Mouse (Mus musculus): ENCODE results near the gene Tmem140. TPM values are rescaled to one million over a fixed set of nuclear protein-coding genes. Genes with fewer than 3 reads are reported as not detected.

Tmem140 gene
- polyA plus RNA-seq, 1 experiment from 2014 or later = 2.4 TPM

DNA sequence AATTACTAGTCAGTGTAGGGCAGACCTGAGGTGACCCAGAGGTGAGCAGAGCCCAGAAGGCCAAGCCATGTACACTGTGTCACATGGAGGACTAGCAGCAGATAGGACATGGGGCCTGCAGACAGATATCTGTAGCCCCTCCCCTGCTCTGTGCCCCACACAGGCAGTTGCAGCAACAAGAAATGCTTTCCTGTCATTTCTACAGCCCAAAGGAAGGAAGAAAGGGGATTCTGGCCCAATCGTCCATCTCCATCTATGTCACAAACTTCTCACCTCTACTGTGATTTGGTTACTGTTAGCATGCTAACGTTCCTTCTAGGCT, 13.8 kb downstream of the Tmem140 start:
- DNase-seq (peak; percentile 58), ATAC-seq (ENCODE audit: low read depth) (peak; percentile 74)
- H3K4me3 ChIP-seq (replicated peaks) = peak overlapping the region; percentile 83
- no peaks in the 10 kb centered on the region for H3K9me3 ChIP-seq (replicated peaks)
- peaks cover 71% of the 10 kb centered on the region for H3K4me1 ChIP-seq (replicated peaks)
- peaks cover 54% of the 10 kb centered on the region for H3K36me3 ChIP-seq
- WGBS (ENCODE audit: insufficient replicate concordance) = 3% methylated on average over 2 of the region's 2 CpGs
- no peaks in the 10 kb centered on the region for H3K27me3 ChIP-seq
- peak overlapping the region; percentile 93 for H3K27ac ChIP-seq
- peak overlapping the region; percentile 86 for H3K4me2 ChIP-seq
- H3K9ac ChIP-seq = peak overlapping the region; percentile 91

DNA sequence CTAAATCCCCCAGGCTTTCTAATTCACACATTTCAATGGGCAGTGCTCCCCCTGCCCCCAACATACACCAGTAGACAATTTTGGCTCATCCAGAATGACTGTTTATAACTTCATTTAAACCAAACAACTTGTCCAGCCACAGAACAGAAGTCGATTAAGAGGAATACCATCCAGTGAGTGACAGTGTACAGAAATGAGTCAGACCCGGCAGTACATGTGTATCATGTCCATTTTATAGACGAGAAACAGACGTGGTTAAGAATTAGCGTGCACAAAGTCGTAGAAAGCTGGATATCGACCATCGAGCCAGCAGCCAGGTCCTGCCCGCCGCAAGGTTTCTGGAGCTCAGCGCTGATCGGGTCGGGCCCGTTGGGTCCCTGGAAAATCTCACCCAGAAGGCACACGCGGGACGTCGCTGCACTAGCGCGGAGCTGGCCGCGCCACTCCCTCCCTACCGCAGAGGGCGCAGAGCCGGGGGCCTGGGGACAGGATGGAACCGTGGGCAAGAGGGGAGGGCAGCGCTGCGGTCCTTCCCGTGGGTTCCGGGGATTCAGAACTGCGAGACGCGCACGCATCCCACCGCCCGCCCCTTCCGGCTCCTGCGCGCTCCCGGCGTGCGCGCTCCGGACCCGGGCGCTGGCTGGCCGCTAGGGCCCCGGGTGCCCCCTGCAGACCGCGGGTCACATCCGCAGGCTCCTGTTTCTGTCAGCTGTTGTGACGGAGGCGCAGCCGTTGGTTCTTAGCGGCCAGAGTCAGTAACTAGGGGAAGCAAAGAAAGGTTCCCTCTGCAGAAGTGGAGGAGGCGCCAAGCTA, 14.8 kb downstream of the Tmem140 start, which contains the start of gene Cyren:
TSS of gene Cyren (minus strand) at position 552 of the 813 bp plus-strand sequence.
- WGBS (ENCODE audit: insufficient replicate concordance) = under 1% methylated on average over 55 of the region's 56 CpGs
- H3K27ac ChIP-seq = peak within 1 kb of the TSS; percentile 93
- H3K9me3 ChIP-seq (replicated peaks) = no peaks in the 10 kb centered on the region
- peak within 1 kb of the TSS; percentile 83 for H3K4me3 ChIP-seq (replicated peaks)
- no peaks in the 10 kb centered on the region for H3K27me3 ChIP-seq
- peaks cover 54% of the 10 kb centered on the region for H3K36me3 ChIP-seq
- peak within 1 kb of the TSS; percentile 91 for H3K9ac ChIP-seq
- ATAC-seq (ENCODE audit: low read depth) = peak; percentile 79
- H3K4me2 ChIP-seq = peak within 1 kb of the TSS; percentile 86
- peaks cover 62% of the 10 kb centered on the region for H3K4me1 ChIP-seq (replicated peaks)
- DNase-seq = peak; percentile 83

DNA sequence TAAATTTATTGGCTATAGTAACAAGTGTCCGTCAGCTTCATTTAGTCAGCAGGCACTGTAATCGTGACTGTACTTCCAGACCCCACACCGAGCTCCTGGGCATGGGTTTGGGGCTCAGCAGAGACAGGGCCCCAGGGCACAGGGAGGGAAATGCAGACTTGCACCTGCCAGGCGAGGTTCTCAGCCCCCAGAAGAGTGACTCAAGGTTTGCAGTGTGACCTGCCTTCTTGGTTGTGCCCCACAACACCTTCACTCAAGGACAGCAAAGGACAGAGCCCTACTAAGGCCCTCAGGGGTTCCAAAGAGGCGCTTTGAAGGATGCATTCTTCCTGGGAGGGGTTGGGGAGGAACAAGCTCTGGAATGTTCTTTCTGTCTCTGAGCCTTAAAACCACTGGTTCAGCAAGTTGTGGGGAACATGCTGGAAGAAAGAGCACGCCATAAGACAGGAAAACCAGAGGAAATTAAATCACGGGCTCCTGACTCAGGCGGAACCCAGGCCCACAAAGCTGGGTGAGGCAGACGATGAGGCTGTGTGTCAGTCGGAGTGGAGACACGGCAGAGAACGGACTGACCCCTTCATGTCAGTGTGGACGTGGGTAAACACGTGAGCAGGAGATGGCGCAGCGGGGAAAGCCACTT, 16.3 kb downstream of the Tmem140 start:
- ATAC-seq (ENCODE audit: low read depth) (no peak), DNase-seq (no peak)
- 0 out of 2 replicates have a peak overlapping the region, but pooled peaks have one; percentile 86 for H3K4me2 ChIP-seq
- no peaks in the 10 kb centered on the region for H3K9me3 ChIP-seq (replicated peaks)
- no peak overlapping the region for H3K4me3 ChIP-seq (replicated peaks)
- no peaks in the 10 kb centered on the region for H3K27me3 ChIP-seq
- H3K9ac ChIP-seq = no peak overlapping the region
- H3K4me1 ChIP-seq (replicated peaks) = peaks cover 47% of the 10 kb centered on the region
- H3K36me3 ChIP-seq = peaks cover 54% of the 10 kb centered on the region
- WGBS (ENCODE audit: insufficient replicate concordance) = 83% methylated on average over 16 of the region's 16 CpGs
- H3K27ac ChIP-seq = peak overlapping the region; percentile 93; the same call in 1 of the 2 replicates

DNA sequence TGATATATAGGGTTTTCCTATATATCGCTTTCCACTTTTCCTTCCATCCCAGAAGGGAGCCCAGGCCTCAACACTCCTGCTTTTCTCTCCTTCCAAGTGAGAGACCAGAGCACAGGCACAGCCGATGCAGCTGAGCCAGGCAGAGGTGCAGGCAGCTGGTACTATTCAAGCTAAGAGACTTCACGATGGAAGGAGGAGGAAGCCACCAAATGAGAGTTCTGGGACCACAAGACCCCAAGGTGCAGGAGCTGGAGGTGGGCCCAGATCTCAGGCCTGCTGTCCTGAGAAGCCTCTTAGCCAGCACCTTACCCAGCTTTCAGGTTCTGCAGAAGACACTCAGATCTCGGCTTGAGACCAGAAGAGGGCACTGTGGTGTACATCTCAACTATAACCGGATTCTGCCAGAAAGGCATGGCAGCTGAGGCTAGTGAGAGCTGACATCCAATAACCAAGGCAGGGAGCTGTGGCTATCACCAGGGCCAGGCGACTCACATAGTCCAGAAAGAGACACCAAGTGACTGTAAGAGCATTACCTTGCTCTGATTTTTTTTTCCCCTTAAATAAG, 17.0 kb downstream of the Tmem140 start:
- Histone ChIP-seq H3K36me3 (peaks cover 60% of the 10 kb centered on the region), H3K4me3 (replicated peaks) (no peak overlapping the region), H3K4me1 (replicated peaks) (peaks cover 39% of the 10 kb centered on the region), H3K4me2 (no peak overlapping the region), H3K9me3 (replicated peaks) (no peaks in the 10 kb centered on the region), H3K9ac (no peak overlapping the region), H3K27me3 (no peaks in the 10 kb centered on the region), H3K27ac (no peak overlapping the region)
- ATAC-seq (ENCODE audit: low read depth) (no peak), DNase-seq (no peak)
- WGBS (ENCODE audit: insufficient replicate concordance) = 60% methylated on average over 6 of the region's 6 CpGs

DNA sequence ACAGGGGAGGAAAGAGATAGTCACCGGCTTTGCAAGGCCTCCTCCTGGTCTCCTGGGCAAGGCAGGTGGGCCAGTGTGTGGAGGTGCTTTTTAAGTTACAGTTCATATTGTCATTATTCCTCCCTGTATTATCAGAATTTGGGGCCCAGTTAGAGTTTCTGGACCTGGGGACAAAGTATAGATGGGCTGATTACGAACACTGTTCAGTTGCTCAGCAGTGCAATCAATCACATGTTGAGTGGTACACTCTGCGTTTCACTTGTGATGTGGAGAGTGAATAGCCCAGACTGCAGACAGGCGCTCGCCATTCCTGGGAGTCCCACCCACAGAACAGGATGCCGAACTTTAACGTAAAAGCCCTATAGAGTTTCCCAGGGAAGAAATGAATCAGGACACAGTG, 21.8 kb downstream of the Tmem140 start:
- Histone ChIP-seq H3K27me3 (no peaks in the 10 kb centered on the region), H3K27ac (no peak overlapping the region), H3K4me1 (replicated peaks) (no peaks in the 10 kb centered on the region), H3K4me2 (no peak overlapping the region), H3K9me3 (replicated peaks) (no peaks in the 10 kb centered on the region), H3K36me3 (peaks cover 97% of the 10 kb centered on the region), H3K4me3 (replicated peaks) (no peak overlapping the region), H3K9ac (no peak overlapping the region)
- 86% methylated on average over 7 of the region's 7 CpGs for WGBS (ENCODE audit: insufficient replicate concordance)
- DNase-seq (no peak), ATAC-seq (ENCODE audit: low read depth) (no peak)

DNA sequence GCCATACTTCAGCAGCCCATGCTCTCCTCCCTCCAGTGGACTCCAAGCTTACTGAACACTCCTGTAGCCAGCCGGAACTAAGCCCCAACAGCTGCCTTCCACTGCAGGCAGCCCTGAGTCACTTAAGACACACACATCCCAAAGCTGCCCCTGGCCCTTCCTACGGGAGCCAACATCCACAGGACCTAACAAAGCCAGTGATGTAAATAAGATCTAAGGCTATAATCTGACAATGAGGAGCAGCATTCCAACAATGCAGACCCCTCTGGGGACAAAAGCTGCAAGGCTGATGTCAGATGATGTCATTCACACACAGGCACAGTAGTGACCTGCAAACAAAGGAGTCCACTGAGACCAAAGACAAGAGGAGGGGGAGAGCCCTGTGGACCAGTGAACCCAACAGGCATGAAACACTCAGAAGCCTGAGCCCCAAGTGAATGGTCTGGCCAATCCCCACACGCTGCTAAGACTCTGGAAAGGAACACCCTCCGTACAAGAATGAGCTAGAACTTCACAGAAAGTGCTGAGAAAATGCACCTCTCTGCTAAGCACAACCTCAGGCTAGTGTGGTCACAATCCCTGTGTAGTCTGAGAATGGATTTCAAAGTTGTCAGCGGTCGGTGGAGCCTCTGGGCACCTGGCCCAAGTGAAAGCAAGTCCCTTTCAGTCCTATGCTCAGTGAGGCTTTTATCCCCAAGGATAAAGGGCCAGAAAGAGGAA, 24.3 kb downstream of the Tmem140 start:
- H3K27me3 ChIP-seq = no peaks in the 10 kb centered on the region
- ATAC-seq (ENCODE audit: low read depth) (no peak), DNase-seq (no peak)
- no peak overlapping the region for H3K27ac ChIP-seq
- peaks cover 97% of the 10 kb centered on the region for H3K36me3 ChIP-seq
- WGBS (ENCODE audit: insufficient replicate concordance) = 86% methylated on average over 6 of the region's 6 CpGs
- H3K4me1 ChIP-seq (replicated peaks) = no peaks in the 10 kb centered on the region
- H3K9me3 ChIP-seq (replicated peaks) = no peaks in the 10 kb centered on the region
- H3K9ac ChIP-seq = no peak overlapping the region
- no peak overlapping the region for H3K4me2 ChIP-seq
- no peak overlapping the region for H3K4me3 ChIP-seq (replicated peaks)

DNA sequence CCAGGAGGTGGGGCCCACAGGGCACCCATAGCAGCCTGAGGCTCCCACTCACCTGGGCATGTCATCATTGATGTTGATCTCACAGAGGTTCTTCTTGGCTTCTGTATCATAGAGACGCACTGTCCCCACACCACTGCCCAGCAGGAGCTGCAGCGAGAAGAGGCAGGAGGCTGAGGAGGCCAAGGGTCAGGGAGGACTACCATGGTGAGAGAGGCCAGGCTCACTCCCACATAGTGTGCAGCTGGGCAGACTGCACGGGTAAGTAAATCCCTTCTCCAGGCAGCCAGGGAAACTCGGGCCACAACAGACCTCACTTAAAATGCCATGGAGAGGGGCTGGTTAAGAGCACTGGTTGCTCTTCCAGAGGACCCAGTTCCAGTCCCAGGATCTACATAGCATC, 26.2 kb downstream of the Tmem140 start:
- Histone ChIP-seq H3K9me3 (replicated peaks) (no peaks in the 10 kb centered on the region), H3K4me3 (replicated peaks) (no peak overlapping the region), H3K27ac (no peak overlapping the region), H3K36me3 (peaks cover 97% of the 10 kb centered on the region), H3K9ac (no peak overlapping the region), H3K4me1 (replicated peaks) (no peaks in the 10 kb centered on the region), H3K27me3 (no peaks in the 10 kb centered on the region), H3K4me2 (no peak overlapping the region)
- ATAC-seq (ENCODE audit: low read depth) = 0 out of 2 replicates have a peak, but pooled peaks have one; percentile 19
- WGBS (ENCODE audit: insufficient replicate concordance) = 79% methylated on average over 4 of the region's 4 CpGs
- no peak for DNase-seq

DNA sequence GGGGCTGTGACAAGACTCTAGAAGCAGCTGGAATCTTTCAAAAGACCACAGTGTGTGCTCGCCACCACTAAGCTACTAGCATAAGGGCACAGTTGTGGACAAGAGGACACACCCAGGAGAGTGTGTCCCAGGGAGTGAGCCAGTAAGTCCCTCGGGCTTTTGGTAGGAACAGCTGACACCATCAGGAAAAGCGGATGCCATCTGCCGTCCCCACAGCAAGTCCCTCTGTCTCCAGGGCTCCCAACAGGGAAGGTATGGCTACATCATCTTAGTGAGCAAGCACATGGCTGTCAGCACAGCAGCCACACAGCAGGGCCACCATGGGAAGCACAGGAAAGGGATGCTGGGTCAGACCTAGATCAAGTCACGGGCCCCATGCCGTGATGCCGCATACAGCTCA, 32.6 kb downstream of the Tmem140 start:
- Histone ChIP-seq H3K36me3 (peaks cover 96% of the 10 kb centered on the region), H3K4me1 (replicated peaks) (peaks cover 9% of the 10 kb centered on the region), H3K27me3 (no peaks in the 10 kb centered on the region), H3K9ac (no peak overlapping the region), H3K27ac (no peak overlapping the region), H3K4me3 (replicated peaks) (no peak overlapping the region), H3K4me2 (no peak overlapping the region), H3K9me3 (replicated peaks) (no peaks in the 10 kb centered on the region)
- 89% methylated on average over 7 of the region's 7 CpGs for WGBS (ENCODE audit: insufficient replicate concordance)
- DNase-seq (no peak), ATAC-seq (ENCODE audit: low read depth) (no peak)

DNA sequence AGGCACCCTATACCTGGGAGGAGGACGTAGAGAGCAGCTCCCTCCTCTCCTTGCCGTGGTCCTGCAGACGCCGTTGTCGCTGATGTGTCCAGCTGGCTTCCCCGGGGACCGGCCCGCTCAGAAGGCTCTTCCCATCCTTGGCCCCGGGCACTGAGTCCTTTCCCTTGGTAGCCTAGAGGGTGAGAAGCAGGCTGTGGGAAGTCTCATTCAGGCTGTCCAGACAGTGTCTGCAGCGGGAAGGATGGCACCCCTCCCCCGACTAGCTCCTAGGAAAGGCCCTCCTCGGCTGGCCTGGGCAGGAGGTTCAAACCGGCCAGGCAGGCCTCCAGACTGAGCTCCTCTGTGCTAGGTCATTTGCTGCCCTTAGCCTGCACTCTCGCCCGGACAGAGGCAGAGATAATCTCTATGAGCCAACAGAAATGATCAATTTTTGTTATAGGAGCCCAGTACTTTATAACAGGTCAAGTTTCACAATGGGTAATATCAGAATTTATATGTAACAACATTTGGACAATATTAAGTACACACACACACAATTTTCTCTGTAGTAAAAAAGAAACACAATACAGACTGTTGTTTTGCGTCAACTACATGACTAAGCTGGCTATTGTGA, 33.3 kb downstream of the Tmem140 start:
- Histone ChIP-seq H3K27ac (no peak overlapping the region), H3K9ac (no peak overlapping the region), H3K36me3 (peaks cover 96% of the 10 kb centered on the region), H3K4me3 (replicated peaks) (no peak overlapping the region), H3K4me1 (replicated peaks) (peaks cover 9% of the 10 kb centered on the region), H3K9me3 (replicated peaks) (no peaks in the 10 kb centered on the region), H3K4me2 (no peak overlapping the region), H3K27me3 (no peaks in the 10 kb centered on the region)
- WGBS (ENCODE audit: insufficient replicate concordance) = 82% methylated on average over 16 of the region's 16 CpGs
- no peak for ATAC-seq (ENCODE audit: low read depth)
- no peak for DNase-seq

DNA sequence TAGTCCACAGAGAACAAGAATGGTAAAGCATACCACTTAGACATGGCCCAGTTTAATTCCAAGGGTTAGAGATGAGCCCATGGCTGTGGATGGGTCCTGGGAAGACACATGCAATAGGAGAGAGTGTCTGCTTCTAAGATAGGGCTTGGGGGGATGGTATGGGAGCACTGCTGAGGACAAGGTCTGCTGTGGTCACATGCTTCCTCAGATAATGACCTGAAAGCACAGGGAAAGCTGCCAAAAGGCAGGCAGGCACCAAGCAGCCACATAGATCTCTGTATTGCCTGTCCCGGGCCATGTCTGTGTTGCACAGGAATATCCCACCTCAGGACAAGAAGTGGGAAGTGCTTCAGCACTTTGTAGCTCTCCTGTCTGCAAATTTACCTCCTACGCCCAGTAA, 36.2 kb downstream of the Tmem140 start:
- 72% methylated on average over 2 of the region's 2 CpGs for WGBS (ENCODE audit: insufficient replicate concordance)
- peak; percentile 32; the same call in 1 of the 2 replicates for ATAC-seq (ENCODE audit: low read depth)
- DNase-seq = no peak

DNA sequence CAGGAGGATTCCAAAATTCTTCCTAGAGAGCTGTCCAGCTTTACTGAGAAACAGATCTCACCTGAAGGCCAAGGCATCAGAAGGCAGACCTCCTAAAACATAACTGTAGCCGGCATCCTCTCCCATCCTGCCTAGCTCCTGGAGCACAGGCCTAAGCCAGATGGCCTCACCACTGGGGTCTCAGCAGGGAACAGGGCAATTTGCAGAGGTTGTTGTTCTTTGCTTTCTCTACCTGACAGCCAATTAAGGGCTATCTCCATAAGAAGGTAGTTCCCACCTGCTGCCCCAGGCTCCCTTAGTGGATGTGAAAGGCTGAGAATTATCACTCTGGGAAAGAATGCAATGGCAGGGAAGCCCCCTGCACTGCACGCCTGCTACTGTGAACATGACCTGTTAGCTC, 38.0 kb downstream of the Tmem140 start:
- no peak for DNase-seq
- no peak for ATAC-seq (ENCODE audit: low read depth)
- Histone ChIP-seq H3K4me3 (replicated peaks) (no peak overlapping the region), H3K9ac (no peak overlapping the region), H3K36me3 (peaks cover 96% of the 10 kb centered on the region), H3K27ac (peak overlapping the region; percentile 11; the same call in 1 of the 2 replicates), H3K9me3 (replicated peaks) (no peaks in the 10 kb centered on the region), H3K4me1 (replicated peaks) (peaks cover 50% of the 10 kb centered on the region), H3K4me2 (no peak overlapping the region), H3K27me3 (no peaks in the 10 kb centered on the region)
- 85% methylated on average over 2 of the region's 2 CpGs for WGBS (ENCODE audit: insufficient replicate concordance)

More for the DNA sequence above, 36.2 kb downstream of the Tmem140 start:
- H3K4me2 ChIP-seq = no peak overlapping the region
- no peak overlapping the region for H3K4me3 ChIP-seq (replicated peaks)
- no peak overlapping the region for H3K27ac ChIP-seq
- H3K9ac ChIP-seq = no peak overlapping the region
- H3K36me3 ChIP-seq = peaks cover 96% of the 10 kb centered on the region
- no peaks in the 10 kb centered on the region for H3K9me3 ChIP-seq (replicated peaks)
- H3K27me3 ChIP-seq = no peaks in the 10 kb centered on the region
- peaks cover 35% of the 10 kb centered on the region for H3K4me1 ChIP-seq (replicated peaks)
